Mouse (Mus musculus) layer of hippocampus, adult 9-10 months (tissue): ENCODE measurements around the gene Chd3.

Experiments used
- DNase-seq: peaks from one replicate; pipeline ENCODE4 v3.0.0; 2022; ENCODE audit warnings: low spot score

The Chd3 gene

DNA sequence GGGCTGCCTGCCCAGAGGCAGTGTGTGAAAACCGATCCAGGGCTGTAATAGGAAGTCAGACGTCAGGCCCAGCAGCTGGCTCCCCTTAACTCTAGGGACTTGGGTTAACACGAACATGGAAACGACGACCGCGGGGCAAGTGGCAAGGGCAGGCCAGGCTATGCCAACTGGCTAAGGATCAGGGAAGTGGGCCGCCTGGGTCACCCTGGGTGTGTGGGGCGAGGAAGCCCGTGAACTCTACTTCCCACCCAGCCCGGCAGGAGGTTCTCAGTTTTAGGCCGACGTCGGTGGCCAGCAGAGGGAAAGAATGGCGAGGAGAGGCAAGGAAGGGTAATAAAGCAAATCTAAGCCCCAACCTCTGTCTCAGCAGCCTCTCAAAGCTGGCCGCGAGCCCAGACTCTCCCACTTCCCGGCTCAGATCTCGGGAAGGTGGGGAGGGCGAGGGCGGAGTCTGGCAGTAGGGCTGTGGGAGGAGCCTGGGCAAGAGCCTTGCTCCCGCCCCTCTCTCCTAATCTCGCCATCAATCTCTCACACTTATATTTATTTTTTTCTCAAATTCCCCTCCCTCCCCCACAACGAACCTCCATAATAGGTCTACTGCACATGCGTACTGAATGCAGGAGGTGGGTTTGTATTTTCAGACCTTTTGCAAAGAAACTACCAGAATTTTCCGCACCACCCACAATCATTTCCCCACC is 2.9 kb downstream of the Chd3 start:
- DNase-seq, result peak; percentile 86

DNA sequence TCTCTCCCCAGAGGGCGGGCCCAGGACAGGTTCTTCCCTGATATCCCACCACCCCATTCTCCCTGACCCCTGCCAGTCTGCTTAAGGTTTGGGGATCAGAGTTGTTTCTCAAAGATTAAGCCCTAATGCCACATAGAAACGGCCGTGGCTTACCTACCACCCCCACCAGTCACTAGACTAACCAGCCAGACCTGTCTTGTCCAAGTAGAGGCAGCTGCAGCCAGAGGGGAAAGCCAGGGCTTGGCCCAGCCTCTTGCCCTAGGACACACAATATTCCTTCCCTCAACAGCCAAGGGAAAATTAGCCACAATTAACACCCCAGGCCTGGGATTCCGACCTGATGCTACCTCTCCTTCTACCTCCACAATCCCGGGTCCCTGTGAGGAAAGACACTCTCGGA is 3.5 kb downstream of the Chd3 start:
- DNase-seq, result no peak

DNA sequence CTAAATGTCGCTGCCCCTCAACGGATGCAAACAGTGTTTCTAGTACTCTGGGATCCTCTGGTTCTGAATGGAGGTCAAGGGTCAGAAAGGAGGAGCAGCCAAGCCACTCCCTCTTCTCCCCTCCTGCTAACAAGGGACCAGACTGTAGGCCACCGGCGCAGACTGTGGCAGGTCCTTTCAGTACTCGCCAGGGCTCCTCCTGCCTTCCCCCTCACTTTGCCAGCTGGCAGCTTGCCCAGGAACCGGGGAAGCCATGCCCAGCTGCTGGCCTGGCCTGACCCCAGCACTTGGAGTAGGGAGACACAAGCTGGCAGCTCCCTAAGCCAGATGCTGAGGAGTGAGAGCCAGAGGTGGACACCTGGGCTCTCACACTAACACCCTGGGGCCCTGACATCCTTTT is 4.3 kb downstream of the Chd3 start:
- DNase-seq, result peak; percentile 75

DNA sequence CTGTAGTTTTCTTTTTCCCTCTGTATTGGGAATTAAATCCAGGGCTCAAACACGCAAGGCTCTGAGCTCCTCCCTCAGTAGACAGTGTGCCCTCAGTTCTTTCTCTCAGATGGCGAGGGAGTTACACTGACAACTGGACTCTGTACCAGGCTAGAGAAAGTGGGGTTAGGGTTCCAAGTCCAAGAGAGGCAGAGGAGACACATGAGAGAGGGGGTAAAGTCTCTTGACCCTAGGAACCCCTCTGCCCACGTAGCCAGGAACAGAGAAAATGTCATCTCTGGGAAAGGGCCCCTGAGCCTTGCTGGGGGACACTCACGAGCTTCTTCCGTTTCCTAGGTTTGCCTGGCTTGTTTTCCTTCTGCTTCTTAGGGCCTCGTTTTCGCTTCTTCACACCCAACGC is 4.8 kb downstream of the Chd3 start:
- no peak for DNase-seq

DNA sequence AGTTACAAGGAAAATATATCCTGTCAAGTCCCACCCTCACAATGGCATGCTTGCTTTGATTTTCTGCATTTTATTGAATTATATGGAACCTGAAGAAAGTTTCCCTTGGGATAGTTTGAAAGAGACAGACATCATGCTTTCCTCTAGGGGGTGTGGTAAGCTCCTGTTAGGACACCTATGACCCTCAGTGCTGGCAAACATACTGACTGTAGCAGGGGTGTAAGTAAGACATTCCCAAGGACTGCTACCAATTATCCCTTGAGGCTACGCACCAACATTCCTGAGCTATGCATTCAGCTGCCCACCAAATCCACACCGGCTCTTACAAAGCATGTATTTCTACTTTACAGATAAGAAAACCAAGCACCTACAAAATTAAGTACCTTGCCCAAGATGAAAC is 6.7 kb downstream of the Chd3 start:
- DNase-seq, result no peak

DNA sequence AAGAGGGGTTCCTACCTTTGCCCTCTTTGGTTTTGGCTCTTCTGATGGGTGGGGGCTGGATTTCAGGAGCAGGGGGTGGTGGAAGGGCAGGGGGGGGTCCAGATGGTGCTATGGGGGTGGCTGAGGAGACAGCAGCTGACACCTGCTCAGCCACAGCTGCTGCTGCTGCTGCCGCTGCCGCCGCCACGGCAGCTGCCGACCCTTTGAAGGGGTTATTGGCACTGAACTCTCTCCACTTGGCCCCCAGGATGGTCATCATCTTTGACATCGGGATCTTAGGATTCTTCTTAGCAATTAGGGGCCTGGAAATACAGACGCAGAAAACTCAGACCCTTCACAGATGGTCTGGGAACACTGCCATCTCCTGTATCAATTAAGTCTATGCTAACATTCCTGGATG is 7.2 kb downstream of the Chd3 start:
- no peak for DNase-seq

DNA sequence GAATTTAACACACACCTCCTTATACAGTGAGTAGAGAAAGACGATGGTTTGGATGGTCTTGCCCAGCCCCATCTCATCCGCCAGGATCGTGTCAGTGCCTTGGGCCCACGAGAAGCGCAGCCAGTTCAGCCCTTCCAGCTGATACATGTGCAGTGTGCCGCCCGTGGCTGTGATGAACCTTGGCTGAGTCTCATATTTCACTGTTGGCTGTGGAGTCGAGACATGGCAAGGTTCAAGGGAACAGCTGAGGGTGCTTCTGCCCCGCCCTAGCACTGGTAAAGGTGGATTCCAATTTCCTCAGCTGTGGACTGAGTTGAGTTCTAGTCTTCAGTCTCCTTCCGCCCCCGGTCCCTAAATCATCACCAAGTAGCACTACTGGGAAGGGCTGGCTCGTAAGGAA is 11.5 kb downstream of the Chd3 start:
- no peak for DNase-seq

DNA sequence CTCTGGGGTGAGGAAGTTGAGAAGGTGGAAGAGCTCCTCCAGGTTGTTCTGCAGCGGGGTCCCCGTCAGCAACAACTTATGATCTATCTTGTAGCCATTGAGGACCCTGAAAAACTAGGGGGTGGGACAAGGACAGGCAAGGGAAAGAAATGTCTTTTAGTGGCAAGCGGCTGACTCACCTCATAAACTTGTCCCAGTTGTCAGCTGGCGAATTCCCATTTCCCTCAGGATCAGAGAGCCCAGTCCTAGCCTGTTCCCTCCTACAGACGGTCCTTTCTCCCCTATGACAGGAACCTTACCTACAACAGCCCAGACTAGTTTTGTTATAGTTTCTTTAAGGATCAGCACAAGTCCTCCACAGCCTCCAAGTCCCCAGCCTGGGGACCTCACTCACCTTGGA is 12.7 kb downstream of the Chd3 start:
- DNase-seq, result no peak

DNA sequence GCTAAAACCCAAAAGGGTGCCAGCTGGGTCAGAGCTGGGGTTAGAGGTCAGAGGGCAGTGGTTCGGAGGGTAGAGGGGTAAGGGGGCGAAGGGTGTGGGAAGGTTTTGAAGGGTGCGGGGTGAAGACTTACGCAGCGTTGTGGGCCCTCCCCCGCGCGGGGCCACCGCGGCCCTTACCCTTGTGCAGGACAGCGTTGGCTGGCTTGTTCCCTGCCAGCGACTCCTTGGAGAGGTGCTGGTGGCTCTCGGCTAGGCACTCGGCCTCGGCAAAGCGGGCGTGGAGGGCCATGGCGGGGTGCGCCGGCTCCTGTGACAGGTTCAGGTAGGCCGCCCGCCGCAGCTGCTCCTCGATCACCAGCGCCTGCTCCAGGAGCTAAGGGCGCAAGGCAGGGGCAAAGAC is 22.8 kb downstream of the Chd3 start:
- DNase-seq, result no peak

DNA sequence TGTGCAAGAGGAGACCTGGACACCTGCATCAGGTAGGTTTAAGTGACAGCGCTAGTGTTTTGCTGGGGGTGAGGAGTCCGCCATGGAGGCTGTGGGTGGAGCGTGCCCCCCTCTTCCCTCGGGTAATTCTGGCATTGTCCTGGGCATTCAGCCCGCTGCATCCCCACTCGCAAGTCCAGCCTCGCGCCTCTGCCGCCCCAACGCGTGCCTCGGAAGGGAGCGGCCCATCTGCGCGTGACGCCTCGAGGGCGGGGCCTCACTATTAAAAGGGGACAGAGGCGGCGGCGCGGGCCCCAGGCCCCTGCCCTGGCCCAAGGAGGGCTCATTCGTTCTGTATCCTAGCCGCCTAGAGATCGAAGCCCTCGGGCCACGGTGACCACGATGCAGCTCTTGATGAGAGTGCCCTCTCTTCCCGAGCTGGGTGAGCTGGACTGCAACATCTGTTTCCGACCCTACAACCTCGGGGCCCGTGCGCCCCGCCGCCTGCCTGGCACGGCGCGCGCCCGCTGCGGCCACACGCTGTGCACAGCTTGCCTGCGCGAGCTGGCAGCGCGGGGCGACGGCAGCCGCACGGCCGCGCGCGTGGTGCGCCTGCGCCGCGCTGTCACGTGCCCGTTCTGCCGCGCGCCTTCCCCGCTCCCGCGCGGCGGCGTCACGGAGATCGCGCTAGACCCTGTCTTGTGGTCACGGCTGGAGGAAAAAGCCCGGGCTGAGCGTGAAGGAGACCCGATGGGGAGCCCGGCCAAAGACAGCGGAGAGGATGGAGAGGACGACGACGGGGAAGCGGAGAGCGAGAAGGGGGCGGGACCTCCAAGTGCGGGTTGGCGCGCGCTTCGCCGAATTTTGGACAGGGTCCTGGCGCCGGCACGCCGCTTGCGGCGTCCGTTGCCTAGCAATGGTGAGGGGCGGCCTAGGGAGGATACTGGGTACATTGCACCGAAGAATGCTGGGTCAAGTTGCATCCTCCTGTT is 28.8 kb downstream of the Chd3 start, which contains the start of gene Rnf227:
Gene Rnf227 (plus strand): TSS at position 301 of the 971 bp plus-strand sequence.
- peak; percentile 36 for DNase-seq

DNA sequence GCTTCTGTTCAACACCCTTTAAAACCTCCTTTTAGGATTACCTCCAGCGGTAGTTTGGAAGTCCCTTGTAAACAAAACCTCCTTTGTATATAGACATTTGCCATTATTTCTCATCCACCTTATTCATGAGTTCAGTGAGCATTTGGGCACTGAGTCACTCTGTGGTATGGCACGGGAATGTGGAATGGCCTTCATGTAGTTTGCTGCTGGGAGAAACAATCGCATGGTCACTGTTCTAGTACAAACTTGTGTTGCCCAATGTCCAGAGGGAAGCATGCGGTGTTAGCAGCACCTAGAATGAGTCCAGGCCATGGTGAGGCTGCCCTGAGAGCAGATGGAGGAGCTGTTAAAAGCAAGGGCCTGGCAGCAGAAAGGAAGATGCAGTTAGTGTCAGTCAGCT is 34.4 kb downstream of the Chd3 start:
- DNase-seq, result no peak

DNA sequence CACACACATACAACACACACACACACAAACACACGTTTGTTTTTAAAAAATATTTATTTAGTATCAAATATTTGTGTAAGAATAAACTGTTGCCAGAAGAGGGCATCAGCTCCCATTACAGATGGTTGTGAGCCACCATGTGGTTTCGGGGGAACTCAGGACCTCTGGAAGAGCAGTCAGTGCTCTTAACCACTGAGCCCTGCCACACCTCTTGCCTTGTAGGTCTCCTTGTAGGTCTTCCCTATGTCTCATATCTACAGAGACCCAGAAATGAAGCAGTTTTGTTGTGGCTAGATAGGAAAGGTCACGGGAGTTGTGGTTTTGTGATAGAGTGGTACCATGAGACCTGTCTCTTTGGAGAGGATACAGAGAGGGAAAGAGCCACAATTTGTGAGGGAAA is 35.3 kb downstream of the Chd3 start:
- DNase-seq, result no peak

DNA sequence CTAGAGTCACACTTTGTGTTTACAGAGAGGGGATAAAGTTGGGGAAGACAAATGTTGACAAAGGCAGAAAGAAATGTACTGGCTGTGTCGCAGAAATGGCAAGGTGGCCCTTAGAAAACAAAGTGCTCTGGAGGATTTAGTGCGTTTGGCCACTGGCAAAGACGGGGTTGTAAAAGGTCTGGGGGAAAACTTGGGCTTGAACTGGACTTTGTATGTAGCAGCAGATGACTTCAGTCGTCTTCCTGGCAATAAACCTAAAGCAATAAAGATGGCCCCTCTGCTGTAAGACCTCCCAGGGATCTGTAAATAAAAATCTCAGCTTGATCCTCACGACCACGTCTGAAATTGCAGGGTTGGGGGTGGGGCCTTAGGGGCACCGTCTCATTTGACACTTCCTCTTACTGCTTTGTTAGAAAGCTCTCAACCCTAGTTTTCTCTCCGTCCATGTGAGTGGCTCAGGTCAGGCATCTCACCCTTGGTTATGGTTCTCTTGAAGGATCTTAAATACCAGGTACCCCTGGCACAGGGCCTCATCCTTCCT is 36.4 kb downstream of the Chd3 start:
- no peak for DNase-seq

DNA sequence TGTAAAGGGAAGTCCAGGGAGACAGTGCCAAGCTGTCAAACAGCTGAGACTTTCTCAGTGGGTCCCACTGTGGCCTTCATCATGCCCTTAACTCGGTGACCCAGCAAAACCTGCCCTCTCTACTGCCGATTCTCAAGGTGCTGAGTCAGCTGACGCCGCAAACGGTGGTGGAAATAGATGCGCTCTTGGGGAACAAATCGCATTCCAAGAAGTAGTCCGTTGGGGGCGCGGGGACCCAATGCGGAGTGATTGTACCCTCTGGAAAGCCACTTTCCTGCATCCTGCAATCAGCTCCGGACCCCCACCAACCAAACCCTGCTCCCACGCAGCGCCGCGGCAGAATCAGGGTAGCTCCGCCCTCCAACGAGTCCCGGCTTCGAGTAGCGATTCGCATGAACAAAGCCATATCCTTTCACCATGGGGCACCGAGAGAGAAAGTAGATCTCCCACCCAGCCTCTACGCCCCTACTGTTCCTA is 37.2 kb downstream of the Chd3 start:
- DNase-seq, result peak; percentile 63

DNA sequence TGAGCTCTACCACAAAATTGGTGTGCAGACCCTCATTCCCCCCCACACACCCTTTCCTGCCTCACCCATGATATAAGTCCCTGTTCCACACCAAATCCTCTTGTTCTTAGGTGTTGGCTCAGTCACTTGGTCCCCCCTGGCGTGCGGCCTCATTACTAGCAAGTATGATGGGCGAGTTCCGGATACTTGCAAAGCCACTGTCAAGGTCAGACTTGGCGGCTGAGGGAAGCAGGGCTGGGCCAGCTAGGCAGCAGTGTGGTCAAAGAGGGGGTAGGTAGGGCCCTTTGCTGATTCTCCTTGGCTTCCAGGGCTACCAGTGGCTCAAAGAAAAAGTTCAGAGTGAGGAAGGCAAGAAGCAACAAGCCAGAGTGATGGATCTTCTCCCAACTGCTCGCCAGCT is 38.1 kb downstream of the Chd3 start:
- DNase-seq, result no peak

DNA sequence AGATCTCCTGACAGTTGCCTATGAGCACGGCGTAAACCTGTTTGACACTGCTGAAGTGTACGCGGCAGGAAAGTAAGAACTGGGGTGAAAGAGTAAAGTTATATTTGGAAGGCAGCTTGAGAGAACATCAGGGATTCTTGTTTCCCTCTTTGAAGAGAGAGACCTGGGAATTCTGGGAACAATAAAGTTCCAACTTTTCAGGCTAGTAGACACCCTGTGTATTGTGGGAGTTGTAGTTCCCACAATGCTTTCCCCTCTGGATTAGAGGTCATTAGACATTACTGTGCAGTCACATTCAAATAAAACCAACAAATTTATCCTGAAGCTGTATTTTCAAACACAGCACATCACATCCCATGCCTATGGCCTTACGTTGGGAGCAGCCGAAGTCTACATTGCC is 40.7 kb downstream of the Chd3 start:
- no peak for DNase-seq

DNA sequence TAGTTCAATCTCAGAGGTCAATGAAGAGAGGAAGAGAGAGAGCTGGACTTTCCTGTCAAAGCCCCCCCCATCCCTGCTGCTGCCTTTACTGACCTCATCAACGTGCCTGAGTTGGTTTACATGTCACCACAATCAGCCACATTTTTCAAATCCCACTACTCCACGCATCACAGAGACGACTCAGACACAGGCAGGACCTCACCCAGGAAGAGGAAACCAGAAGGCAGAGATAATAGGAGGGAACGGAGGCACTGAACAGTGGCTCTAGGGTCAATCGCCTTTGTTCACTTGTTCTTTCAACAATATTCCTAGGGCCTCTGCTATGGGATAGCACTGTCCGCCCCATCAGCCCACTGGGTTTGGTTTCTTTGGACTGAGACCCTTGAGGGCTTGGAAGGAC is 41.6 kb downstream of the Chd3 start:
- no peak for DNase-seq

DNA sequence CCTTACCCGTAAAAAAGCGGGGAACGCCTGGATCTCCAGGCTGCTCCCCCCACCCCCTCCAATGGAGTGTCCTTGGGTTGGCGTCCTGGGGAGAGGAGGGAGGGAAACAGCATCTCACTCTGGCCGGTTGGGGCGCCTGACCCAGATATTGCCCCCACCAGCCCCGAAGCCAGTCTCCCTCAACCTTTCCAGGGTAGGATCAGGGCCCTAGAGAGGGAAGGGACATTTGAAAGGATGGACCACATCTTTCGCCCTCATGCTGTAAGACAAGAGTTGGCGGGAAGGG is 42.1 kb downstream of the Chd3 start:
- DNase-seq, result no peak

DNA sequence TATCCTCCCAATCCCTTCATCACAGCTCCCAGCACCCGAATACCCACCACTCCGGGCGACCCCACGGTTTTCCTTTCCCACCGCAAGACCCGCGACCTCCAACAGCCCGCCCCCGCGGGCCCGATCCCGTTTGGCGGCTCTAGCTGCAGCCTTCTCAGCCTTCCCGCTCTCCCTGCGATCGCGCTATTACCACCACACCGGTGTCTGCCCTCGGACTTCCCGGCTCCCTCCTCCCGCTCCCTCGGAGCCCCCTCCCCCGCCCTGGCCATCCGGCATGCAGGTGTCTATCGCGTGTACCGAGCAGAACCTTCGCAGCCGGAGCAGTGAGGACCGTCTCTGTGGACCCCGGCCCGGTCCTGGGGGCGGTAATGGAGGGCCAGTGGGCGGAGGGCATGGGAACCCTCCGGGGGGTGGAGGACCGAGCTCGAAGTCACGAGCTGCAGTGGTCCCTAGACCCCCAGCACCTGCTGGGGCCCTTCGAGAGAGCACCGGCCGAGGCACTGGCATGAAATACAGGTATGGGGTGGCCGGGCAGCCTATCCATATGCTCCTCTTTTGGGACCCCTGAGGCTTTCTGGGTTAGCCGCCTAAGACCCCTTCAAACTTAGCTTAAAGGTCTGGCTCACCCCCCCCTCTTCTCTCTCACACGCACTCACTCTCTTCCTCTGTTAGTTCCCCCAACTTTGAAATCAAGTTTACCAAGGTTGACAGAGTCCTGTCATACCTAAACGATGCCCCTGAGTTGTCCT is 42.6 kb downstream of the Chd3 start:
- DNase-seq, result no peak

DNA sequence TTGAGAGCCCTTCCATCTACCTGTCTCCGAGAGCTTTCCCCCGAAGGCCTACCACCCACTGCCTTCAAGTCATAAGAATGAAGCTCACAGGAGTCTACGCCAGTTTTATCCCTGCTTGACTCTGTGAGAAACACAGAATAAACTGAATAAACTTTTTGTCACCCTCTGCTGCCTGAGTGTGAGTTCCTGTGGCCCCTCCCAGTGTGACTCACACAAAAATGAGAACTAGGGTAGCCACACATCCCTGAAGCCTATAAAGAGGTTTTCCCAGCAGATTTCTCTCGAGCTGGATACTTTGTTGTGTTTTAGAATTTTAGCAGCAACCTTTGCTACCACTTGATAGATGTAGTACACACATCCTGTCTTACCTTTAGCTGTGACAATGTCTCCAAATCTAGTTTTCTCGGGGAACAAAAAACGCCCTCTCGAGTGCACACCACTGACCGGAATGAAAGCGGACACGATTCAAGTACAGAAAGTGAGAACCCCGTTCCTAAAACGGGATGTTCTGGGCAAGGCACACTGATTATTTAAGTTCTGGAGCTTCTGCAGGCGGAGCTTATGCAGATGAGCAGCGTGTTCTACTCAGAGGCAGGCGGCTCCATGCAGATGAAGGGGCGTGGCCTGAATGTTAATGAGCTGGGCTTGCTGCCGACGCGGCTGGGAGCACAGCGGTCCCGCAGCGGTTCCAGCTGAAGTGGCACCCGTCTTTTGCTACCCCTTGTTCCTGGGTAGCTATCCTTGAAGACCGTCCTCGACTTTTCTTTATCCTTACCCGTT is 43.4 kb downstream of the Chd3 start, which contains the start of gene Kcnab3:
Gene Kcnab3 (plus strand): TSS at position 631 of the 780 bp plus-strand sequence.
- peak; percentile 73 for DNase-seq

DNA sequence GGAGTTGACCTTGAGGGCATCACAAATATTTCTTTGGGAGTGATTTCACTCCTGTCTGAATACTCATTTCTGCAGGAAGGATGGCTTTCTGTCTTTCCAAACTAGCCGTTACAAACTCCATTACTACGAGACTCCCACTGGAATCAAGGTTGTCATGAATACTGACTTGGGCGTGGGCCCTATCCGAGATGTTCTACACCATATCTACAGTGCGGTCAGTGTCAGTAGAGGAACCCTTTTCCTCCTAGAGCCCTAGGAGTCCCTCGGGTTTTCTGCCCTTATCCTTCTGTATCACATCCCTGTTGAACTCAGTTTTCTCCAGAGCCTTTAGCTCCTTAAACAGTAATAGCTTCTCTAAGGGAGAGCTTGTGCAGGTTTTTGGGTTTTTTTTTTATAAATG is 44.5 kb downstream of the Chd3 start:
- DNase-seq, result no peak
